Mouse (Mus musculus): ENCODE data around the gene Gdf11.

Gdf11 gene

DNA sequence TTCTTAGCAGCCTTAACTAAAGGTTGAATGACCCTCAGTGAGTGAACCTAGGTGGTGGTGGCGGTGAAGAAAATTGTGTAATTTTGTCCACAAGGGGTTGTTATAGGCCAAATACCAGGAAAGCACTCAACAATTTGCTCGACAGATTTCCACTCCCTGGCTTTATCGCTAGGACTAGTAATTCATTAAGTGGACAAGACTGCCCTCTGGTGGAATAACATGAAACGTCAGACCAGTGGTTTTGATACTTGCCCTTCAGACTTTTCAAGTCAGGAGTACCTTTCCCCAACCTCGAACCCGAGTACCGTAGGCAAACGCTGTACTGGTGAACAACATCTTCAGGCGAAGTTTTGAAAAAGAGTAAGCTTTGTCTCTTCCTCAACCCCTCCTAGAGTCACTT is 3.9 kb upstream of the Gdf11 start:
- DNase-seq (ENCODE audit: low spot score): peak; percentile 61

DNA sequence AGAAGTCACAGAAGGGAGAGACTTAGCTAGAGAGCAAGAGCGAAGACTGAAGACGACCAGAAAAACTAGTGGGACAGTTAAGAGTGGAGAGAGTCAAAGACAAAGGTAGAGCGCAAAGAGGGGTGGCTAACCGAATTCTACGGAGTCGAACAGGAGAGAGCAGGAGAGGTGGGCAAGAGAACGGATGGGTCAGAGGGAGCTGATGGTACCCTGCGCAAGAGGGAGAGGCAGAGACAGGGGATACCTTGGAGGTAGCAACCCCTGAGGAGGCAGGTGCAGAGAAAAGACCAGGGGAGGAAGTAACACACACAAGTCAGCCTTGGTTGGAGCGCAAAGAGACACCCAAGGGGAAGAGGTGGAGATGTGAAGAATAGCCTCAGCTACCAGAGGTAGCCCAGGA is 728 bp upstream of the Gdf11 start:
- no peak for DNase-seq (ENCODE audit: low spot score)

DNA sequence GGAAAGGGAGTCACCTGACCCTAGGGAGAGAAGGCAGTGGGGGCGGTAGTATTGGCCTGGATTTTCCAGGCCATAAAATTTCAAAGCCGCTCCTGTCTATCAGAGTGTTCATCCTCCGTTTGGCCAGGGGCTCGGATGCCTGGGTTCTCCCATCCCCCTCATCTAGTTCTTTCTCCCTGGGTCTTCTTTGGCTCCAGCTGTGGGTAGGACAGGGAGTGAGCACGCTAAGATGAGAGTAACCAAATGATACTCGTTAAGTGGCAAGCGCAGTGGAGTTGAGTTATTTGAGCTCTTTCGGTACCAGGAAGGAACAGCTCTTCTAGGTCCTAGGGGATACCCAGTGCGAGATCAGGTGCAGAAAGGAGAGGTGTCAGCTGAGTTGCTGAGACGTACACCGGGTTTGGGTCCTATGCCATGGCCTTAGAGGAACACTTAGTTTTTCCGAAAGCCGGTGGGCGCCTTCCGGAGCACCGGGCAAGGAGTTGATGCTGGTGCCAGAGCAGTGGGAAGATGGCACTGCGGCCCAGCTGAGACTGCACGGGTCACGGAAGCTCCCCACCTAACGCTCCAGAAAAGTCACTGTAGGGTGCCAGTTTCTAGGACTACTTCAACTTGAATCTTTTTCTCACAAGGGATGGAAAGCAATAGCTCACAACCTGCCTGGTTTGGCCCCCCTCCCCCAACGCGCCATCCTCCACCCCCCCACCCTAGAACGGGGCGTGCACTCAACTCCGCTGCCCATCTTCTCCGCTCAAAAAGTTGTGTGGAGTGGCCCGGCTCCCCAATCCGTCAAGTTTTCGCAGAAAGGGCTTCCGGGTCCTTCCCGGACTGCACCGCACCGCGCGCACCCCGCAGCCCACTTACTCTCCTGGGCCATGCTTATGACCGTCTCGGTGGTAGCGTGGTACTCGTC is 879 bp downstream of the Gdf11 start:
- no peak for DNase-seq (ENCODE audit: low spot score)

DNA sequence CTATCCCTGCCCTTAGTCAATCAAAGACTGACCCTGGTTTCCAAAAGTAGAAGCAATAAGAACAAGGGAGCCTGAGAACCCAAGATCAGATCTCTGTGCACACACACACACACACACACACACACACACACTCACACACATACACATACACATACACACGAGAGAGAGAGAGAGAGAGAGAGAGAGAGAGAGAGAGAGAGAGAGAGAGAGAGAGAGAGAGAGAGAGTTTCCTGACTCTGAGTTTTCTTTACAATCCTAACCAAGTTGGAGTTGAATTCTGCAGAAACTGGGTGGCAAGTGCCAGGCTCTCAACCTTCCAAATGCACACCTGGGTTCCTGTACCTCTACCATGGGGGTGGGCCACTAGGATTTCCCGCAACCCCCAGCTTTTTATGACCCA is 1.7 kb downstream of the Gdf11 start:
- no peak for DNase-seq (ENCODE audit: low spot score)

DNA sequence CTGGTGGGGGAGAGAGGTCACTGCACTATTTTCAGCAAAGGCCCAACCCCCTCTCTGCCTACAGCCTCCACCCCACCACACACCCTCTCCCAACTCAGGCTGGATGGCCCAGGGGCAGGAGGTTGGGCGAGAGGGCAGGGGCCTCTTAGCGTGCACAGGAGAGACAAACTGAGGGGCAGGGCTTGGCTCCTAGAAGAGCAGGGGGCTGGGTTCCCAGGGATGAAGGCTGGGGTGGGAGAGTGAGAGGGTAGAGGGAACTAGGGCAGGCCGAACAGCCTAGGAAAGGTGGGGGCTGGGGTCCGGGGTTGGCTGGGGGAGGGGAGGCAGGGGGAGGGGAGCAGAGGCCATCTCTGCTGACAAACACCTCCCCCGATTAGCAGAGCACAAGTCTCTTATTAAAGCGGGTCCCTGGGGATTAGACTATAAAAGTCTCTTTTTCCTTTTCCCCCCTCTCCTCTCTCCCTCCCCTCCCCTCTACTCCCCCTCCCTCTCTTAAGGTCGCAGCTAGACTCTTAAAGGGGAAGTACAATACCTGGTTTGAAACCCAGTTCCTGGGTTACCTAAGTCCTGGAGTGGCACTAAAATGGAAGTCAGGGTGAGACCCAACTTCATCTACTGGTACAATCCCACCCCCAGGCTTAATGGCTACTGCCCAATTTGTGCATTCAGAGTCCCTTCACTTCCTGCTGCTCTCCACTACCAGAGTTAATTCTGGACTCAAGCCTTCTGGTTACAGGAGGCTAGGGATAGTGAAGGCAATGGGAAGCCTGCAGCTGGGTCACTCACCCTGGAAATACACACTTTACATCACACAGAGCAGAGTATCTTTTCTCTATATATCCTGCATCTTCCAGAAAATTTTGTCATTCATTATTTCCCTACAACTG is 2.3 kb downstream of the Gdf11 start:
- no peak for DNase-seq (ENCODE audit: low spot score)

DNA sequence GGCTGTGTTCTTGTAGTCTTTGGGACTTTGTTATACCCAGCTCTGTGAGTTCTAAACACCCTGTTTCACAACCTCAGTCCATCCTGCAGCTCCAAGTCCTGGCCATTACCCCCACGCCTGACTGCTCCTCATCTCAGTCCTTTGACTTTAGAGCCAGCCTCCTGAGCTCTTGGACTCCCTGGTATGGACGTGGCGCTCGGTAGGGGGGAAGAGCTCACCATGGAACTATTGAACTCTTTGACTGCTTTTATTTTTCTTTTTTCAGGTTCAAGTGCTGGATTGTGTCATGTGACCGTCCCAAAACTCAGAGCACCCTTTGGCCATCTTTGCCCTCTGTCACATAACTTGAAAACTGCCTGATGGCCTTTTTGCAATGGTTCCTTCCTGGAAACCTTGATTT is 9.5 kb downstream of the Gdf11 start:
- DNase-seq (ENCODE audit: low spot score): no peak

DNA sequence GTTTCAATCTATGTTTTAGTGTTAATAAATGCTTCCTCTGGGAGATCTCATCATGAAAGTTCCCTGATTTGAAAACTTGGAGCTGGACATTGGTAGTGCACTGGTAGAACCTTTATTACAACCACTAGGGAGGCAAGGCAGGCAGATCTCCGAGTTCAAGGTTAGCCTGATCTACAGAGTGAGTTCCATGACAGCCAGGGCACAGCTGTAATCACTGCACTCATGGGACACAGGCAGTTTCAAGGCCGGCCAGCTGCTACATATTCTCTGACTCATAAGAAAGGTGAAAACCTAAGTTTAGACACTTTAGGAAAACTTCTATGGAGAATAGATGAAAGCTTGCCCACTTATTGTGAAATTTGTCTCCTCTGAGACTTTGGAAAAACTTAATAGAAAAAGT is 12.7 kb downstream of the Gdf11 start:
- DNase-seq (ENCODE audit: low spot score): no peak

DNA sequence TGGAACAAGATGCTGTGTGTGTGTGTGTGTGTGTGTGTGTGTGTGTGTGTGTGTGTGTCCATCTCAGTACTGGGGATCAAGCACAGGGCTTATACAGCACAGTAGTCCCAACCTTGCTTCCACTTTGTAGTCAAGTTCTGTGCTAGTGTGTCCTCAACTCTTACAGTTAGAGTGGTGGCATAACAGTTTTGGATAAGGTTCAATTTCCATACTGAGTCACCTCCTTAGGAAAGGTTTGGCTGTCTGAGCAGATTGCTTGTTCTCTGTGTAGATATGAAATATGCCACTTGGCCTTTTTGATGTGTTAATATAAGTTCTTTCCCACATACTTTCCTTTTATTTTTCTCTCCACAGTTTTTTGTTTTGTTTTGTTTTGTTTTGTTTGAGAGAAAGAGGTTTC is 13.2 kb downstream of the Gdf11 start:
- no peak for DNase-seq (ENCODE audit: low spot score)

DNA sequence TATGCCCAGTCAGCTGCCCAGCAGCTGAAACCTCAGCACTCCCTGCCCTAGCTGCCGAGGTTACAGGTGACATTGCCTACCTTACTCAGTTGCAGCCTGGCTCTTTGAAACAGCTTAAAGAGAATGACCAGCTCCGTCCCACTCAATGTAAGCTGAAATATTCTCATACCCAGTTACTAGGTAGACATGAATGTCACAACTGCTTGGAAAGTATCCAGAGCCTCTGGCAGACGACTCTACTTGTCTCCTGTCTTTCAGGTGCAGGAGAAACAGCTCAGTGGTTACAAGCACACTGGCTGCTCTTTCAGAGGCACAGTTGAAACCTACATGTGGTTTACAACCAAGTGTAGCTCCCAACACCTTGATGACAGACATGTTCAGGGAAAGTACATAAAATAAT is 21.2 kb downstream of the Gdf11 start:
- DNase-seq (ENCODE audit: low spot score): no peak

DNA sequence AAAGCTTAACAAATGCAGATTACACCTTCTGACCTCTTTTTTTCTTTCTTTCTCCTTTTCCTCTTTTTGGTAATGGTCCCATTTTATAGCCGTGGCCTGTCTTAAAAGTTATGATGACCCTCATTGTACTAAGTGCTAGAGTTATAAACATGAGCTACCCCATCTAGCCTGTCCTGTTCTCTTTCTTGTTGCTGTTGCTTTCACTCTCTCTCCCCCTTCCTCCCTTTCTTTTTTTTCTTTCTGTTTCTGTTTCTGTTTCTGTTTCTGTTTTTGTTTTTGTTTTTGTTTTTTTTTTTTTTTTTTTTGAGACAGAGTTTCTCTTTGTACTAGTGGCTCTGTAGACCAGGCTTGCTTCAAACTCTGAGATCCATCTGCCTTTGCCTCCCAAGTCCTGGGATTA is 25.0 kb downstream of the Gdf11 start:
- no peak for DNase-seq (ENCODE audit: low spot score)

DNA sequence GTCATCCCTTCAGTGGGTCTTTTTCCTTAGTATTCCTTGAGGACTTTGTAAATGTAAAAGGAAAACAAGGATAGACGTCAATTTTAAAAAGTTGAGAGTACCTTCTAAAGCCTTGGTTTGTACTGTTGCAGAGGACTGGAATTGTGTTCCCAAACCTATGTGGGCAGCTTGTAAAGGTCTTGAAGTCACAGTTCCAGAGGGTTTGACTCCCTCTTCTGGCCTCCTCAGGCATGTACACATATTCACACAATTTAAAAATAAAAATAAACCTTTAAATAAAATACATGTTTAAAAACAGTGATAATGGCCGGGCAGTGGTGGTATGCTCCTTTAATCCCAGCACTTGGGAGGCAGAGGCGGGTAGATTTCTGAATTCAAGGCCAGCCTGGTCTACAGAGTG is 25.5 kb downstream of the Gdf11 start:
- no peak for DNase-seq (ENCODE audit: low spot score)

DNA sequence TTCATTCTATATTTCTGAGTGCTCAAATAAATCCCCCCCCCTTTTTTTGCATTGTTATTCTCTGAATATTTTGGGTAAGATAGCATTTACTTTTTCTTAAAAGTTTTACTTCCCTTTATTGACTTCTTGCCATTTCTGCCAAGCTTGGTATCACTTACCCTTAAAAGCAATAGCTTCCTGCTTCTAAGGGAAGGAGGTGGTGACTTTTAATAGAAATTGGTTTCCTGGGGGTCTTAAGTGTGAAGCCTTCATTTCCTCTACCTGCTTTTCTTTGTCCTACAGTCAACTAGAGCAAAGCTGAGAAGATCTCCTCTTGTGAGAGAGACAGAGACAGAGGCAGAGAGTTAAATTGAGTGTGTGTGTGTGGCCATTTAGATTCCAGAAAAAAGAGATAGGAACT is 30.3 kb downstream of the Gdf11 start:
- DNase-seq (ENCODE audit: low spot score): no peak

DNA sequence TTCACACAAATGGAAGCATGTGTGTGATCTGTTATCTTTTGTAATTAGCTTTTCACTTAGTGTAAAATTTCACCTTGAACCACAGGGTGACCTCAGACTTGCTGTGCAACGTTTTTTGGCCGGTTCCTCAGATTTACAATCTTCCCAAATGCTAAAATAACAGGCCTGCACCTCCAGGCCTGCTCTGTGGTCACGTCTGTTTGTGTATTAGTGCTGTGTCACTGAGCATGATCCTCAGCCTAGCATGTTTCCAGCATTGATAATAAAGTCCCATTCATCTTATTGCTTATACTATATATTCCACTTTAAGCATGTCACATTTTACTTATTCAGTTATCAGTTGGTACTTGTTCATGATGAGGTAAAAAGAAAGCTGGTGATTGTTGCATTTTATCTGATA is 41.2 kb downstream of the Gdf11 start:
- no peak for DNase-seq (ENCODE audit: low spot score)

DNA sequence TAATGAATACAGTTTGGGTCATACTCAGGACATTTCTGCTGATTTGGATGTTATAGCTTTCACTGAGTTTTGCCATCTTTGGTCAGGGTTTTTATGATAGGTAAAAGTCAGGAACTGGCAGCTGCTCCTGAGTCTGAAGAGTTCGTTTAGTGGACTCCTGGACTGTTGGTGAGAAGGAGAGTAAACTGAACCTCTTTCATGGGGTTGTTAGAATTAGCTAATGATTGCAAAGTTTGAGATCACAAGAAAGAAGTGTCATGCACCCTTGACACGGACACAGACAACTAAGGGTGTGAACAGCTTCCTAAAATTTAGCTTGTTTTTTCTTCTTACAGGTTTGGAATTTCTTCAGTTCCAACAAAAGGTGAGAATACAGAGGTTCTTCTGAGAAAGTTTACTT is 43.1 kb downstream of the Gdf11 start:
- DNase-seq (ENCODE audit: low spot score): no peak

DNA sequence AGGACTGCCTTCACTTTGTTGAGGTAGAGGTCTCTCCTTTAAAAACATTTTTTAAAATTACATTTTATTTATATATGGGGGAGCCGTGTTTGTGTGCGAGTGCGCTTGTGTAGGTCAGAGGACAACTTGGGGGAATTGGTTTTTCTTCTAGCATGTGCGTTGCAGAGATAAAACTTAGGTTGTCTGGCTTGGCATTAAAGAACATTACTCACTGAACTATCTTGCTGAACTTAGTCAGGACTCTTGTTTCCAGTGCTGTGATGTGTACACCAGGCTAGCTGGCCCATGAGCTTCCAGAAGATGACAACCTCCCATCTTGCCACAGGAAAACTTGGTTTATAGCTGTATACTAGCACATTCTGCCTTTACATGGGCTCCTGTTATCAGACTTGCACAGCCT is 44.9 kb downstream of the Gdf11 start:
- DNase-seq (ENCODE audit: low spot score): no peak

DNA sequence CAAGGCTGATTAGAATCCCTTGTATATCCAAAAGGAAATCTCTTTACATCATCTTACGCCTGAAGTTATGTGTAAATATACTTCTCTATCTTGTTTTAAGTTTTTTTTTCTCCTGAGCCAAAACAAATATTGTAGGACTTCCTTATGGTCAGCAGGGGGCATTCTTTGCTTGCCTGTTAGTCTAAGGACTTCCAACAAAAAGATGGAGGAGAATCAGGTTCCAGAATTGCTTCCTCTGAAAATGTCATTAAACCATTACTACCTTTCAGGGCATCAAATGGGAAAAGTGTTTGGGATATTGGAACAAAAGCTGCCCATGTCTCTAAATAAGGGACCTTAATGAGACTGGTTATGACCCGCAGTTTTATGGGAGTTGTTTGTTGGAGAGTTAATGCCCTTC is 46.0 kb downstream of the Gdf11 start:
- DNase-seq (ENCODE audit: low spot score): no peak

DNA sequence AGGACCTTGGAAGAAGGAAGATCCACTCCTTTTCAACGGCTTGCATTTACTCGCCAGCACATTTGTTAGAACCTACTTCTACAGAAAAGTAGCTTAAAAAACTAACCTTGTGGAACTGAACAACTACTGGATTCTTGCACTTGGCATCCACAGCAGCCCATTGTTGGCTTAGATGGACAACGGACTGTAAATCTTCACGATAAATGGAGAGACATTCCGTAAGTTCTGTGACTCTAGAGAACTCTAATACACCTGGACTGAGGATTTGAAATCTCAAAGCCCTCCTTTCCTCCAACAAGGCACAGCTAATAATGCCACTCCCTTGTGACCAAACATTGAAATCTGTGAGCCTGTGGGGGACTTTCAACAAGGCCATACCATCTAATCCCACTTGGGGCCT is 48.3 kb downstream of the Gdf11 start:
- DNase-seq (ENCODE audit: low spot score): no peak

DNA sequence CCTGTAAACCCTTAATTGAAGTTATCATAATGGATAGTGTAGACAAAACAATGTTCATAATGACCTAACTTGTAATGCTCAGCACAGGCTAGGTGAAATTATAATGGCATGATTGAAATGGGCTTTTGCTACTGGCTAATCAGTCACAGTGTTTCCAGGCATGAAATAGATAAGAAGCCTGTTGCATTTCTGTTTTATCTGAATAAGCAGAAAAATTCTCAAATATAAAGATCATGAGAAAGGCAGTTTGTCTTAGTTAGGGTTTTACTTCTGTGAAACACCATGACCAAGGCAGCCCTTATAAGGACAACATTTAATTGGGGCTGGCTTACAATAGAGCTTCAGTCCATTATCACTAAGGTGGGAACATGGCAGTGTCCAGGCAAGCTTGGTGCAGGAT is 50.9 kb downstream of the Gdf11 start:
- no peak for DNase-seq (ENCODE audit: low spot score)

DNA sequence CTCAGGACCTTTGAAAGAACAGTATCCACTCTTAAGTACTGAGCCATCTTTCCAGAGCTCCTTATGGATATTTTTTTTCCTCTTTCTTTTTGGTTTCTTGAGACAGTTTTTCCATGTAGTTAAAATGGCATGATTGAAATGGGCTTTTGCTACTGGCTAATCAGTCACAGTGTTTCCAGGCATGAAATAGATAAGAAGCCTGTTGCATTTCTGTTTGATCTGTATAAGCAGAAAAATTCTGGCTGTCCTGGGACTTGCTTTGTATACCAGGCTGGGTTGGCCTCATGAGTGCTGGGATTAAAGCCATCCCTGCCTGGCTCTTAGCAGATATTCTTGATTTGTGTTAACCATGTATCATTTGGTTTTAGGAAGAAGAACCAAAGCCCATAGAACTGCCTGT is 52.1 kb downstream of the Gdf11 start:
- DNase-seq (ENCODE audit: low spot score): no peak

DNA sequence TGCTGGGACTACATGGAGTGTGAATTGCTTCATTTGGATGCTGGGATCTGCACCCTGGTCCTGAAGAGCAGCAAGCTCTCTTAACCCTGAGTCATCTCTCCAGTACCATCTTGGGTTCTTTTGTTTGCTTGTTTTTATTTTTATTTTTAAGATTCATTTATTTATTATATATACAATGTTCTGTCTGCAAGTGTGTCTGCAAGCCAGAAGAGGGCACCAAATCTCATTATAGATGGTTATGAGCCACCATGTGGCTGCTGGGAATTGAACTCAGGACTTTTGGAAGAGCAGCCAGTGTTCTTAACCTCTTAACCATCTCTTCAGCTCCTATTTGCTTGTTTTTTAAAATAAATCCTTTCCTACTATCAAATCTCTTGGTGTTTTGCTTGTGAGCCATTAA is 54.1 kb downstream of the Gdf11 start:
- no peak for DNase-seq (ENCODE audit: low spot score)
